Mouse (Mus musculus) megakaryocyte, embryonic 14.5 days (primary cell): ENCODE measurements around the gene Ccdc58.

ENCODE experiments used
- FLI1 ChIP-seq: IDR thresholded peaks from 2 replicates; pipeline ENCODE4 v1.6.1; 2012; ENCODE audit warnings: low read length, inconsistent platforms, mixed read lengths
- GATA1 ChIP-seq: IDR thresholded peaks from 3 replicates; pipeline ENCODE4 v1.6.1; 2012; ENCODE audit warnings: mixed read lengths, low read length, inconsistent platforms, borderline replicate concordance

DNA sequence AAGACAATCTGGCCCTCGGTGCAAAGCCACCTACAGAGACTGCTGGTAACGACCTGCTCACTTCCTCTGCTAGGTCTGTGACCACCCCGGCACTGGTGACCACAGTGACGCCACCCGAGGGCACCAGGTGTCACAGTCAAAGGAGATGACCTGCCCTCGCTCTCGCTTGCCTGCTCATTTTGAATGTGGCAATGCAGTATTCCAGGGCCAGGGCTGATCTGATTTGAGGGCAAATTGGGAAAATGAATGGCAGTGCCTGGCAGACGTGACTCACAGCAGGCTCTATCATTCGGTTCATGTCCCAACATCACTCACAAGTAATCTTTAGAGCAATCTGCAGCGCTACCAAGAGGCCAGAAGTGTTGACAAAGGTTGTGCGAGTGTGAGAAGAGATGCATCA is 15.1 kb upstream of the Ccdc58 start:
- TF ChIP-seq GATA1: no peak
- TF ChIP-seq FLI1: no peak
